Mouse (Mus musculus) kidney, postnatal 0 days (tissue): ENCODE results near the gene Gm10282. TPM values are rescaled to one million over a fixed set of nuclear protein-coding genes. Genes with fewer than 3 reads are reported as not detected.

Source experiments
- ATAC-seq: fragments of 200-750 bp; cut with Nextera tagmentation; replicated peaks from 2 replicates; pipeline ENCODE4 v1.8.0; 2017; ENCODE audit warnings: low read depth, moderate number of reproducible peaks, moderate TSS enrichment, moderate library complexity; ENCODE audit not compliant: low FRiP score
- DNase-seq: peaks from one replicate; pipeline ENCODE4 v3.0.0-alpha.2; 2016; ENCODE audit warnings: low spot score
- H3K27ac ChIP-seq: fragments of 300-500 bp; sonication (generic); 2 replicates; pipeline ENCODE4 v1.5.1; 2014; ENCODE audit warnings: mild to moderate bottlenecking
- H3K27me3 ChIP-seq: fragments of 300-500 bp; sonication (generic); 2 replicates; pipeline ENCODE4 v1.6.1; 2014; ENCODE audit warnings: low read length, mixed read lengths; ENCODE audit not compliant: insufficient read depth
- H3K36me3 ChIP-seq: fragments of 300-500 bp; sonication (generic); 2 replicates; pipeline ENCODE4 v1.6.1; 2014; ENCODE audit warnings: low read length, mixed read lengths; ENCODE audit not compliant: insufficient read depth
- H3K4me1 ChIP-seq: fragments of 300-500 bp; sonication (generic); replicated peaks from 2 replicates; pipeline ENCODE4 v1.6.1; 2014; ENCODE audit warnings: antibody characterized with exemption, low read length, mixed read lengths; ENCODE audit not compliant: insufficient read depth
- H3K4me2 ChIP-seq: fragments of 300-500 bp; sonication (generic); 2 replicates; pipeline ENCODE4 v1.6.1; 2014; ENCODE audit warnings: mild to moderate bottlenecking, low read length, moderate library complexity, mixed read lengths
- H3K4me3 ChIP-seq: fragments of 300-500 bp; sonication (generic); replicated peaks from 2 replicates; pipeline ENCODE4 v1.5.1; 2014; ENCODE audit warnings: low read depth, low read length
- H3K9ac ChIP-seq: fragments of 300-500 bp; sonication (generic); 2 replicates; pipeline ENCODE4 v1.6.1; 2014; ENCODE audit warnings: low read depth, low read length
- H3K9me3 ChIP-seq: fragments of 300-500 bp; sonication (generic); replicated peaks from 2 replicates; pipeline ENCODE4 v1.6.1; 2016; ENCODE audit warnings: low read length, inconsistent platforms, mixed read lengths
- CTCF ChIP-seq: IDR thresholded peaks from 2 replicates; pipeline ENCODE4 v1.5.1; 2016; ENCODE audit warnings: antibody characterized with exemption, low read depth, mild to moderate bottlenecking, moderate library complexity
- WGBS: fragments of 180-500 bp; shearing (Covaris S2); extraction: QIAGEN DNeasy Blood & Tissue Kit; methylation state at CpG from one replicate; pipeline ENCODE4 v1.1.7; 2014; 5-methylcytosine and 5-hydroxymethylcytosine counted together
- polyA plus RNA-seq: library from polyadenylated mRNA; unstranded; fragments of >200 nt; fragmentation: Nextera tagmentation; extraction: Ambion mirVana; gene quantifications from 2 replicates; pipeline ENCODE4 v1.2.1, GENCODE M21; 2015

The Gm10282 gene
- polyA plus RNA-seq, 1 experiment from 2014 or later, result 22.8 TPM

DNA sequence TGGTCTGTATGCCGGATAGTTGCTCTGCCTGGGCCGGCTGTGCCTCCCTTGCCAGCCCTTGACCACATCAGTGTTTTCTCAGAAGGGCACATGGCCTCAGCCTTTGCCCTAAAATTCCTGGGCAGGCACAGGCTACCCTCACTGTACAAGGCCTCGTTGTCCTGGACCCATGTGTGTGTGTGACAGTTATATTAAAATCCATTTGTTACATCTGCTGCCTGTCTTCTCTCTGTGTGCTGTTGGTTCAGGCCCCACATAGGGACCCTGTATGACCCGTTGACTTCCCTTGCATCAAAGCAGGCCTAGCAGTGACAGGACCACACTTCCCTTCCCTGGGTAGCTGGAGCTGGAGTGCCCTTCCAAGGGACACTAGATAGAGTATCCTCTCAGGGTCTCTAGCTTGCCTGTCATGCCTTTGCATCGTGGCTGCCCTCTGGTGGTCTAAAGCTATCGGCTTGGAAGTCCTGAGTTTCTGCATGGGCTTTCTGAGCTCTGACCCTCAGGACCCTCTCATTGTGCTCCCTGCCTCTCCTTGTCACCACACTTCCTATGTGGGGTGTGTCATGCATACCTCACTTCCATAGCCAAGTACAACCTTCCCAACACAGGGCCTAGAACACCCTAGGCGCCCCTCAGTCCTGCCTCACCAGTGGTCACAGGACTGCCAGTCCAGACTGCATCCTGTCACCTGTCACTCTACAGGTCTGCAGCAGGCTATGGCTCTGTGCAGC is 47.7 kb downstream of the Gm10282 start:
- peak; percentile 63 for DNase-seq
- Histone ChIP-seq H3K27ac (no peak overlapping the region), H3K4me2 (no peak overlapping the region), H3K9me3 (no peaks in the 10 kb centered on the region), H3K36me3 (peaks cover 28% of the 10 kb centered on the region; the same call in 1 of the 2 replicates), H3K4me1 (no peaks in the 10 kb centered on the region), H3K9ac (no peak overlapping the region), H3K27me3 (no peaks in the 10 kb centered on the region), H3K4me3 (no peak overlapping the region)
- whole genome bisulfite sequencing, result 57% methylated on average over 7 of the region's 7 CpGs
- ATAC-seq, result no peak; the same call in 1 of the 2 replicates
- TF ChIP-seq CTCF, result peak; percentile 76

Other genes with a start within 250 kb of the Gm10282 start
- gene Olfr373, start 222.1 kb downstream of the Gm10282 start, polyA plus RNA-seq, result 0.08 TPM in 1 of 2 replicates, not detected in the other
- not detected in 2 replicates for gene Olfr374, start 198.2 kb downstream of the Gm10282 start, polyA plus RNA-seq
- gene Tpm4, start 170.3 kb downstream of the Gm10282 start, polyA plus RNA-seq, result 604 and 692 TPM in 2 replicates
- gene Rab8a, start 144.1 kb downstream of the Gm10282 start, polyA plus RNA-seq, result 100 and 108 TPM in 2 replicates
- gene Hsh2d, start 115.6 kb downstream of the Gm10282 start, polyA plus RNA-seq, result 0.24 TPM in 1 of 2 replicates, not detected in the other
- not detected in 2 replicates for gene Cib3, start 92.4 kb downstream of the Gm10282 start, polyA plus RNA-seq
- not detected in 2 replicates for gene Gm11034, start 91.6 kb downstream of the Gm10282 start, polyA plus RNA-seq
- 72.7 and 74.4 TPM in 2 replicates for gene Fam32a, start 85.5 kb downstream of the Gm10282 start, polyA plus RNA-seq
- 93.0 and 103 TPM in 2 replicates for gene Ap1m1, start 65.2 kb downstream of the Gm10282 start, polyA plus RNA-seq
- gene Klf2, start 13.8 kb upstream of the Gm10282 start, polyA plus RNA-seq, result 24.7 and 31.9 TPM in 2 replicates
- 32.5 and 37.5 TPM in 2 replicates for gene Eps15l1, start 116.2 kb upstream of the Gm10282 start, polyA plus RNA-seq
- gene Calr3, start 138.6 kb upstream of the Gm10282 start, polyA plus RNA-seq, result 2.1 and 2.2 TPM in 2 replicates
- gene 1700030K09Rik, start 138.6 kb upstream of the Gm10282 start, polyA plus RNA-seq, result 10.4 TPM in 2 replicates
- gene Cherp, start 170.0 kb upstream of the Gm10282 start, polyA plus RNA-seq, result 38.7 and 39.1 TPM in 2 replicates
- 9.1 and 9.8 TPM in 2 replicates for gene Slc35e1, start 187.4 kb upstream of the Gm10282 start, polyA plus RNA-seq
- gene Med26, start 243.0 kb upstream of the Gm10282 start, polyA plus RNA-seq, result 11.9 and 12.2 TPM in 2 replicates